Mouse (Mus musculus) cerebellum, adult 18-20 months (tissue): ENCODE measurements around the gene Nwd2.

Experiments used
- DNase-seq, 2 experiments: peaks; one replicate each; pipeline ENCODE4 v3.0.0; 2021

Nwd2 gene

GRCm38 (mm10) chr5:63649070-63649532 is at the start of gene Nwd2:
Gene Nwd2 (plus strand): TSS chr5:63649102.
- no peak for DNase-seq

- no peak for DNase-seq
These were observed 41.5 kb upstream of the Nwd2 start for GRCm38 (mm10) chr5:63607447-63607846.

- DNase-seq = no peak
These were observed 31.9 kb upstream of the Nwd2 start for GRCm38 (mm10) chr5:63616792-63617668.

GRCm38 (mm10) chr5:63624123-63624522 is 24.8 kb upstream of the Nwd2 start:
- DNase-seq = no peak

GRCm38 (mm10) chr5:63627832-63628530 is 20.9 kb upstream of the Nwd2 start:
- DNase-seq = no peak

GRCm38 (mm10) chr5:63628531-63628871 is 20.4 kb upstream of the Nwd2 start:
- peak; percentile 8 to 23 for DNase-seq

GRCm38 (mm10) chr5:63634636-63635035 is 14.3 kb upstream of the Nwd2 start:
- DNase-seq = no peak

- peak; percentile 10 to 22 for DNase-seq
These were observed 715 bp upstream of the Nwd2 start for GRCm38 (mm10) chr5:63648187-63648586.

GRCm38 (mm10) chr5:63649533-63650464 is 897 bp downstream of the Nwd2 start:
- DNase-seq = peak in 1 of 2 experiments; percentile 10

GRCm38 (mm10) chr5:63651813-63652212 is 2.9 kb downstream of the Nwd2 start:
- no peak for DNase-seq

GRCm38 (mm10) chr5:63652705-63653104 is 3.8 kb downstream of the Nwd2 start:
- no peak for DNase-seq

- DNase-seq = no peak
These were observed 18.0 kb downstream of the Nwd2 start for GRCm38 (mm10) chr5:63666884-63667283.

- DNase-seq = no peak
These were observed 27.0 kb downstream of the Nwd2 start for GRCm38 (mm10) chr5:63675934-63676333.

- no peak for DNase-seq
These were observed 40.2 kb downstream of the Nwd2 start for GRCm38 (mm10) chr5:63689084-63689483.

GRCm38 (mm10) chr5:63696784-63697183 is 47.9 kb downstream of the Nwd2 start:
- no peak for DNase-seq

GRCm38 (mm10) chr5:63697196-63697595 is 48.3 kb downstream of the Nwd2 start:
- DNase-seq = no peak

- no peak for DNase-seq
These were observed 80.1 kb downstream of the Nwd2 start for GRCm38 (mm10) chr5:63728955-63729354.

- no peak for DNase-seq
These were observed 86.6 kb downstream of the Nwd2 start for GRCm38 (mm10) chr5:63735521-63735920.

- no peak for DNase-seq
These were observed 94.5 kb downstream of the Nwd2 start for GRCm38 (mm10) chr5:63743426-63743825.

- DNase-seq = no peak
These were observed 99.4 kb downstream of the Nwd2 start for GRCm38 (mm10) chr5:63748299-63748698.

GRCm38 (mm10) chr5:63748759-63749158 is 99.9 kb downstream of the Nwd2 start:
- no peak for DNase-seq

GRCm38 (mm10) chr5:63755092-63755761 is 106.3 kb downstream of the Nwd2 start:
- DNase-seq = no peak
